Mouse (Mus musculus): ENCODE data around the gene Sspn. TPM values are rescaled to one million over a fixed set of nuclear protein-coding genes. Genes with fewer than 3 reads are reported as not detected.

Gene Sspn
- polyA plus RNA-seq, 1 experiment from 2014 or later: 4.6 TPM

DNA sequence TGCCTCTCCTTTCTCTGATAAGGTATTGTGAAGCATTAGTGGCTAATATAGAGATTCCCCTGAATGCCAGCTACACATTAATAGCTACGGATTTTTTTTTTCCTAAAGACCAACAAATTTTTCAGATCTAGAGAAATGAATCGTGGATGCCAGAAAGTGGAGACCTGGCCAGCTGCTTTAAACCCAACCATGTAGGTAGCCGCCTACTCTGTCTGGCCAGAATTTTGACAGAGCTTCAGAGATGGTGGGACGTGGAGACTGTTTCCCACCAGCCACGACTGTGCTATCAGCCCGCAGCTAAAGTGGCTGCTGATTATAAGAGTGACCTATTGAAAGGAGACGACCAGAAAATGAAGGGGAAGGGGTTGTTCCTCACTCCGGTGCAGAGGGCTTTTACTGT, 36.3 kb downstream of the Sspn start:
- DNase-seq (ENCODE audit: low spot score): no peak
- no peaks in the 10 kb centered on the region for H3K27me3 ChIP-seq (ENCODE audit: low read depth, poor library complexity, severe bottlenecking)
- no peaks in the 10 kb centered on the region for H3K9me3 ChIP-seq (replicated peaks)
- 80% methylated on average over 8 of the region's 8 CpGs for WGBS
- no peak overlapping the region for H3K4me3 ChIP-seq
- no peaks in the 10 kb centered on the region for H3K4me1 ChIP-seq
- no peak overlapping the region for H3K27ac ChIP-seq
- no peaks in the 10 kb centered on the region for H3K36me3 ChIP-seq

DNA sequence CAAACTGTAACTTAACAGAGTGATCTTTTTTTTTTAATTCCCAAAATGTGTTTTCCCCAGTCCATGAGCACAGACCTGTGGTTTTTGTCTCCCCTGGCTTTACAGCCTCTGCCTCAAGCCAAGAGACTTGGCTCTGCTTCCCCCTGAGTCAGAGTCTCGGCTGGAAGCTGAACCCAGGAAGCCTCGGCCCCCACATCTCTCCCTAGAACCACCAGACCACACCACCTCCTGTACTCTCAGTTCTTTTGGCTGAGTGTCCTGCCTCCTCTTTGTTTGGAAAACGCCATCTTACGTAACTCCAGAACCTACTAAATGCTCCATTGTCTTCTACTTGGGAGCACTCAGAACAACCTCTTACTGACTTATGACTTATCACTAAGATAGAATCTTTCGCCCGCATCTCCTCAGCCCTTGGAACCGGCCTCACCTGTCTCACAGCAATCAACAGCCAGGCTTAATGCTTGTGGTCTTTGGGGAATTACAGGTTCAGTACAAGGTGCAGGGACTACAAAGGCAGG, 36.9 kb downstream of the Sspn start:
- 84% methylated on average over 7 of the region's 7 CpGs for WGBS
- Histone ChIP-seq H3K27me3 (ENCODE audit: low read depth, poor library complexity, severe bottlenecking) (no peaks in the 10 kb centered on the region), H3K9me3 (replicated peaks) (no peaks in the 10 kb centered on the region), H3K27ac (no peak overlapping the region; the same call in 1 of the 2 replicates), H3K4me1 (peaks cover 5% of the 10 kb centered on the region; the same call in 1 of the 2 replicates), H3K4me3 (no peak overlapping the region), H3K36me3 (no peaks in the 10 kb centered on the region)
- no peak for DNase-seq (ENCODE audit: low spot score)

DNA sequence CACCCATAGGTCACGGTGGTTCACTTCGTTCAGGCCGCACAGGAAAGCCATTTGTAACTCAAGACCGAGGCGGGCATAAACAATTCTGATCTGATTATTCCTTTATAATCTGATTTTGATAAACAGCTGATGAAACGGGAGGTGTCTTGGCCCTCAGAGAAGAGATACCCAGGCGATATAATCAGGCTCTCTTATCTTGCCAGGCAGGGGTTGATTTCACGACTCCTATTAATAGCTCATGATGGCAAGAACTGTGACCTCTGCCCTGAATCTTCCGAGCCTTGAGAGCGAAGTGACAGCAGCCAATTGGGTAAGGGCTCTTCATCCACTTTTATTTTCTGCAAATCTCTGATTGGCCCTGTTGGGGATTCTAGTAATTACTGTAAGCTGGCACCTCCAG, 37.4 kb downstream of the Sspn start:
- Histone ChIP-seq H3K9me3 (replicated peaks) (no peaks in the 10 kb centered on the region), H3K27ac (no peak overlapping the region), H3K27me3 (ENCODE audit: low read depth, poor library complexity, severe bottlenecking) (no peaks in the 10 kb centered on the region), H3K4me1 (peaks cover 9% of the 10 kb centered on the region; the same call in 1 of the 2 replicates), H3K4me3 (no peak overlapping the region), H3K36me3 (no peaks in the 10 kb centered on the region)
- WGBS: 69% methylated on average over 10 of the region's 10 CpGs
- DNase-seq (ENCODE audit: low spot score): no peak

DNA sequence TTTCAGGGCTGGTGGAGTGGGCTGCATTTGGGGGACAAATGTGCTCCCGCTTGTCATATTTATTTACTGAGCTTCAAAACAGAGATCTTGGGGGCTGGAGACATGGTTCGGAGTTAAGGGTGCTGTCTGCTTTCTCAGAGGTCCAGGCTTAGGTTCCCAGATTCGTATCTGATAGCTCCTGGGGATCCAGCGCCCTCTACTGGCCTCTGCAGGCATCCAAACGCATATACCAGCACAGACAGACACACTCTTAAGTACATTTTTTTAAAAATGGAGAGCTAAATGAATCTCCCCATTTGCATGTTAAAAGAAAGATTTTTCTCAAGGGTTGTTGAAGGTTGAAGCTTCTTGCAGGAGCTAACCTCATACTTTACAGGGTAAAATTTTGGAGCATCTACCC, 38.1 kb downstream of the Sspn start:
- peaks cover 12% of the 10 kb centered on the region; the same call in 1 of the 2 replicates for H3K4me1 ChIP-seq
- no peaks in the 10 kb centered on the region for H3K9me3 ChIP-seq (replicated peaks)
- H3K36me3 ChIP-seq: no peaks in the 10 kb centered on the region
- WGBS: 82% methylated on average over 5 of the region's 5 CpGs
- no peak overlapping the region for H3K4me3 ChIP-seq
- no peak overlapping the region for H3K27ac ChIP-seq
- no peak for DNase-seq (ENCODE audit: low spot score)
- no peaks in the 10 kb centered on the region for H3K27me3 ChIP-seq (ENCODE audit: low read depth, poor library complexity, severe bottlenecking)

DNA sequence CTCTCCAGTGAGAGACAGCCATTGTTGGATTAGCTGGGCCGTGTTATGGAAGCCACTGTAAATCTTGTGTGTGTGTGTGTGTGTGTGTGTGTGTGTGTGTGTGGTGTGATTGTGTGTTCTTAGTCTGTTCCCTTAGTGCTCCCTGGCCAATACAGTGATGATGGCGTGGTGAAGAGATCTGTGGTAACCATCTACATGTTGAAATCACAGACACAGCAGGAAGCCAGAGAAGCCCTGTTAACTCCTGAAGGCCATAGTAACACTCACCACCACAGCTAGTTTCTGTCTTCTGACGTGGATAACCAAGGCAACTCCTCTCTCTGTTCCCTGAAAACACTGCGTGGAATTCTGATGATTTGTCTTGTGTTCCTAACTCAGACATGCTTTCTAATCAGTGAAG, 40.7 kb downstream of the Sspn start:
- H3K36me3 ChIP-seq: no peaks in the 10 kb centered on the region
- H3K27ac ChIP-seq: peak overlapping the region; percentile 19; the same call in 1 of the 2 replicates
- no peak for DNase-seq (ENCODE audit: low spot score)
- no peak overlapping the region for H3K4me3 ChIP-seq
- 86% methylated on average over 4 of the region's 4 CpGs for WGBS
- no peaks in the 10 kb centered on the region for H3K9me3 ChIP-seq (replicated peaks)
- peaks cover 12% of the 10 kb centered on the region; the same call in 1 of the 2 replicates for H3K4me1 ChIP-seq
- no peaks in the 10 kb centered on the region for H3K27me3 ChIP-seq (ENCODE audit: low read depth, poor library complexity, severe bottlenecking)

DNA sequence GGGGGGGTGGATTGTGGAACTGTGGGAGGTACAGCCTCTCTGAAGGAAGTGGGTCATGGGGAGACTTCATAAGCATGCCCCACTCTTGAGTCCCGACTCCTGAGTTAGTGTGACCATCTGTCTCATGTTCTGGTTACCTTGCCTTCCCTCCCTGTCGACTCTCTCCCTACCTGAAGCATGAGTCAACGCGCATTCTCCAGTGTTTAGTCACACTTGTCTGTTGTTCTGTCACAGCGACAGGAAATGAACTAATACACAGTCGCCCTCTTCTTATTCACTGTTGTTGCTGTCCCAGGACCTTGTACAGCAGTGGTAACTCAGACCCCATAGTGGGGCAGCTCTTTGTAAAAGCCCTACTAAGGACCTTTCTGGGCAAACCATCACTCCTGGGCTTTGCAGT, 41.4 kb downstream of the Sspn start:
- DNase-seq (ENCODE audit: low spot score): no peak
- no peaks in the 10 kb centered on the region for H3K9me3 ChIP-seq (replicated peaks)
- no peaks in the 10 kb centered on the region for H3K27me3 ChIP-seq (ENCODE audit: low read depth, poor library complexity, severe bottlenecking)
- WGBS: 88% methylated on average over 6 of the region's 6 CpGs
- H3K4me3 ChIP-seq: no peak overlapping the region
- peaks cover 12% of the 10 kb centered on the region; the same call in 1 of the 2 replicates for H3K4me1 ChIP-seq
- no peak overlapping the region for H3K27ac ChIP-seq
- no peaks in the 10 kb centered on the region for H3K36me3 ChIP-seq

DNA sequence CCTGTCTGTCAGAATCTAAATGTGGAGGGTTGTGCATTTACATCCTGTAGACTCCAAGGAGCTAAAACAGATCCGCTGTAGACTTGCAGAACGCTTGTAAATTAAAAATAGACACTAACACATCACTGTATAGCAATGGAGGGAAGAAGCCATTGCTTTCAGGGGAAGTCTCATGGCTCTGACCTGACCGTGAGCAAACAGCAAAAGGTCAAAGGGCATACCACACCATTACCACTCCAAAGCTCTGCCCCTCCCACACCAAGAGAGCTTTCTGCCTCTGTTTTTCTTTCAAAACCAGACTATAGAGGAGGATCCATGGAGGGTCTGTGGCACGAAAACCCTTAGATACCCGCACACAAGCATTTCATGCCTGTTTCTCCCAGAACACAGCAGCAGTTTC, 41.9 kb downstream of the Sspn start:
- no peak overlapping the region for H3K4me3 ChIP-seq
- H3K36me3 ChIP-seq: no peaks in the 10 kb centered on the region
- 62% methylated on average over 5 of the region's 5 CpGs for WGBS
- no peaks in the 10 kb centered on the region for H3K27me3 ChIP-seq (ENCODE audit: low read depth, poor library complexity, severe bottlenecking)
- no peak overlapping the region for H3K27ac ChIP-seq
- no peaks in the 10 kb centered on the region for H3K9me3 ChIP-seq (replicated peaks)
- no peak for DNase-seq (ENCODE audit: low spot score)
- H3K4me1 ChIP-seq: peaks cover 12% of the 10 kb centered on the region; the same call in 1 of the 2 replicates

DNA sequence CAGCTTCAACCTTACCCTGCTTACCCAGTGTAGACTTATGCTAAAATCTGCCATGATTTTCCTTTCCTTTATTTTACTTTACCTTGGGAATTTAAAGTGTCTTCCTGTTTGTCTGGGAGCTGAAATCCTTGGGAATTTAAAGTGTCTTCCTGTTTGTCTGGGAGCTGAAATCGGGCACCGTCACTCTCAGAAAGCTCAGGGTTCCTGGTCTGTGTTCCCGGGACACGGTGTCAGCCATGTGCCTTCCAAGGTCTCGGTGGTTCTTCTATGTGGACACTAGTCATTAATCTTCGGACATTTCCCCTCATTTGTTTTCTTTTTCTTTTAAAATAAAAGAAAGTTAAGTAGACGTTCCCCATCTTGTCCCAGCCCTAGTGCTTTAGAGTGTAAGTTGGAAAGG, 43.3 kb downstream of the Sspn start:
- no peak for DNase-seq (ENCODE audit: low spot score)
- Histone ChIP-seq H3K36me3 (no peaks in the 10 kb centered on the region), H3K9me3 (replicated peaks) (no peaks in the 10 kb centered on the region), H3K4me3 (no peak overlapping the region), H3K27ac (no peak overlapping the region), H3K27me3 (ENCODE audit: low read depth, poor library complexity, severe bottlenecking) (no peaks in the 10 kb centered on the region), H3K4me1 (peaks cover 12% of the 10 kb centered on the region; the same call in 1 of the 2 replicates)
- WGBS: 85% methylated on average over 7 of the region's 7 CpGs

DNA sequence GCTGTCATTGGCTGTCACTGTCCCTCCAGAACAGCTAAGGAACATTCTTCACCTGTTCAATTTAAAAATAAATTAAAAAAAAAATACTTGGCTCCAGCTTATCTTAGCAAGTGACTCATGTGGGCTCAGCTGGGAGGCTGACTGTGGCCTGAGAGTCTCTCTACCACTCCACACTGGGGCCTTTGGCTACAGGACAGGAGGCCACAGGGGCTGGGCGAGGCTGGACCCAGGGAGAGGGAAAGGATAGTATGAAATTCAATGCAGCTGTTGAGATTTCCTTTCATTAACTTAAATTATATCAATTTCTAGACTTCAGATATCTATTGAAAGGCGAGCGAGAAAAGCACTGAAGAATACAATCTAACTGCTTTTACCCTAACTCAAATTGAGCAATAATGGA, 45.9 kb downstream of the Sspn start:
- no peak for DNase-seq (ENCODE audit: low spot score)
- Histone ChIP-seq H3K36me3 (no peaks in the 10 kb centered on the region), H3K9me3 (replicated peaks) (no peaks in the 10 kb centered on the region), H3K4me3 (no peak overlapping the region), H3K4me1 (peaks cover 12% of the 10 kb centered on the region; the same call in 1 of the 2 replicates), H3K27ac (no peak overlapping the region), H3K27me3 (ENCODE audit: low read depth, poor library complexity, severe bottlenecking) (no peaks in the 10 kb centered on the region)
- WGBS: 90% methylated on average over 3 of the region's 3 CpGs

DNA sequence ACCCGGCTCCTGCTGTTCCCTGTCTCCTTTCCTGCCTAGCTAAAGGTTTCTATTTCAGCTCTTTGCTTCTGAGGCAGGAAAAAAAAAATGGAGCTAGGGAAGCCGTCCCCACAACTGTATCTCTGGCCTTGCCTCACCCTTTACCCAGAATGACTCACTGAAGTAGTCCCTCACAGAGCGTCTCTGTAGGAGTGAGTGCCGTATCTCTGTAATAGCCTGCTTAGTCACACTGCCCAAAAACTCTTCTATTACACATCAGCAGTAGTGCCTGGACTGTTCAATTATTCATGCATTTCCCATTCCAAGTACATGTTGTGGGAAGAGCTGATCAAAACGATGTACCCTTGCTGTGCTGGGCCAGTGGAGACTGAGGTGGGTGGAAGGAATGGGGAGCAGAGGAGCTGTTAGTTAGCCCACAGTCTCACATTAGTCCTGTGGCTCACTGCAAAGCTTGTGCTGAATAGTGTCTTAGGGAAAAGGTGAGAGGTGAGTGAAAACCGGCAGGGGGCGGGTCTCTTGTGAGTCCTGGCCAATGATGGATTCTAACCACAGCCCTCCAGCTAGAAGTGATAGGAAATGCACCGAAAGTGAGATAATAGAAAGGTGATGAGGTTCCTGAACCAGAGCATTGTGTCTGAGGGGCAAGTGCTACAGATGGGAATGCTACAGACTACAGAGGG, 46.5 kb downstream of the Sspn start:
- Histone ChIP-seq H3K4me1 (peaks cover 12% of the 10 kb centered on the region; the same call in 1 of the 2 replicates), H3K27ac (no peak overlapping the region), H3K4me3 (no peak overlapping the region), H3K27me3 (ENCODE audit: low read depth, poor library complexity, severe bottlenecking) (no peaks in the 10 kb centered on the region), H3K9me3 (replicated peaks) (no peaks in the 10 kb centered on the region), H3K36me3 (no peaks in the 10 kb centered on the region)
- 78% methylated on average over 8 of the region's 8 CpGs for WGBS
- no peak for DNase-seq (ENCODE audit: low spot score)

DNA sequence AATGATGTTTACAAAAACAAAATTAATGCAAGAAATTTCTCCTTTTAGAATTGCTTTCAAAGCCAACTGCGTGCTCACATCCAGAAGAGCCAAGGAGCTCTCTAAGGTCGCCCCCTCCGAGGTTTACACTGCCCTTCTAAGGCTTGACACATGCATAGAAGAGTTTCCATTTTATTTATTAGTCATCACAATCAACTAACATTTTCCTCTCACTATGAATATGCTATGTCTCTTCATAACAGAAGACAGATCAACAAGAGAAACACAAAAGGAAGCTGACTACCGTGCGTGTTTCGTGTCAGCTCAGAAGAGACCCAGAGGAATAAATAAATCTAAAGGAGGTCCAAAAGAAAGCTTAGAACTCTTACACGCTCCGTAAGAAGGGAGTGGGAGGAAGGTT, 49.6 kb downstream of the Sspn start:
- Histone ChIP-seq H3K9me3 (replicated peaks) (no peaks in the 10 kb centered on the region), H3K36me3 (no peaks in the 10 kb centered on the region), H3K27me3 (ENCODE audit: low read depth, poor library complexity, severe bottlenecking) (no peaks in the 10 kb centered on the region), H3K4me1 (no peaks in the 10 kb centered on the region), H3K27ac (no peak overlapping the region), H3K4me3 (no peak overlapping the region)
- DNase-seq (ENCODE audit: low spot score): no peak
- 91% methylated on average over 8 of the region's 8 CpGs for WGBS

DNA sequence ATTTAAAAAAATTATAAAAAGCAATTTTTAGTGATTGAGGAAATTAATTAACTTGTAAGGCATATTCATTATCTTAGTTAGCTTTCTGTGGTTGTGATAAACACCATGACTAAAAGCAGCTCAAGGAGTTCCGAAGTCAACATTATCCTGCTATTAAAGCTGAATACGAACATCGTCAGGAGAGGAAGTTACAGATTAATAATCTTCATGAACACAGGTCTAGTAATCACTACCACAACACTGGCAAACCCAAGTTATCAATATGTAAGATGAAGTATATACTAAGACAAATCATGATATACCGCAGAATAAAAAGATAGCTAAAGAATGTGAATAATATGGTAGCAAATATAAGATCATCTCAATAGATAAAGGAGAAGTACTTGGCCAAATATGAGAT, 50.9 kb downstream of the Sspn start:
- DNase-seq (ENCODE audit: low spot score): no peak
- Histone ChIP-seq H3K4me1 (no peaks in the 10 kb centered on the region), H3K4me3 (no peak overlapping the region), H3K27ac (no peak overlapping the region), H3K36me3 (no peaks in the 10 kb centered on the region), H3K27me3 (ENCODE audit: low read depth, poor library complexity, severe bottlenecking) (no peaks in the 10 kb centered on the region), H3K9me3 (replicated peaks) (no peaks in the 10 kb centered on the region)
- 94% methylated on average over 4 of the region's 4 CpGs for WGBS

DNA sequence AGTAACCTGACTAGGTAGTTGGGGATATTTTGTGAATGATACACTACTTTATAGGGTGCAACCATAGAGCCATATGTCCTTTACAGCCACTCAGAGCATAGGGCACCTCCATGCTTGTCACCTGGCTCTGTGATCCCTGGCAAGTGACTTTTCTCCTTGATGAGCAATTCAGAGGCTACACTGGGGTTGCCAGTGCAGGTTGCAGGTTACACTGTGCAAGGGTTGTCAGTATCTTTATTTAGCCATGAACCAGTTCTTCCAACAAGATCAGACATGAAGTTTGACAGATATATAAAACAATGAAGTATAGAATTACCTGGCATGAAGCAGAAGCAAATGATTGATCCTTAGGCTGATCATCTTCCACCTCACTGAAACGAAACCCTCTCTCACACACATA, 59.1 kb downstream of the Sspn start:
- H3K9me3 ChIP-seq (replicated peaks): no peaks in the 10 kb centered on the region
- H3K4me1 ChIP-seq: no peaks in the 10 kb centered on the region
- no peaks in the 10 kb centered on the region for H3K36me3 ChIP-seq
- H3K27ac ChIP-seq: no peak overlapping the region
- H3K4me3 ChIP-seq: no peak overlapping the region
- 65% methylated on average over 1 of the region's 1 CpGs for whole genome bisulfite sequencing
- DNase-seq (ENCODE audit: low spot score): no peak
- no peaks in the 10 kb centered on the region for H3K27me3 ChIP-seq (ENCODE audit: low read depth, poor library complexity, severe bottlenecking)

DNA sequence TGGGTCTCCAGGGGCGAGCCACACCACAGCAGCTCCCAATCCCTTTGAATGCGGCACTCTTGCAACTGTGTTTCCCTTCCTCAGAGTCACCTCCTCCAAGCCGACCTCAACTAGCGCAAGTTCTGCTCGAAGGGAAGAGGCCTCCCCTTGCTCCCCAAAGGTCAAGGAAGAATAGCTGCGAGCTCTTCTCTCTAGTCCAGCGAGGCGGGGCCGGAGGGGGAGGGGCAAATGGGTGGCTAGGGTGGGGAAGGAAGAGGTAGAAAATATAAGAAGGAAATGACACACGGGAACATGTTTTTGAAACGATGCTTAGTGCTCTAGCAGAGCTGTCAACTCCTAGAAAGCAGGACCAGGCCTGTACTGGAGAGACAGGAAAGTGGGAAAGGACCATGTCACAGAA, 61.1 kb downstream of the Sspn start:
- Histone ChIP-seq H3K27me3 (ENCODE audit: low read depth, poor library complexity, severe bottlenecking) (no peaks in the 10 kb centered on the region), H3K9me3 (replicated peaks) (no peaks in the 10 kb centered on the region), H3K4me1 (no peaks in the 10 kb centered on the region), H3K4me3 (no peak overlapping the region), H3K36me3 (no peaks in the 10 kb centered on the region), H3K27ac (no peak overlapping the region)
- DNase-seq (ENCODE audit: low spot score): no peak
- WGBS: 91% methylated on average over 11 of the region's 11 CpGs

All from limb, embryonic 10.5 days (tissue).